Mouse (Mus musculus) testis, adult 2 months (tissue): ENCODE measurements around the gene Eno2.
"Not testable (repeated sequence)": the region's sequence is repeated elsewhere in the genome, so short reads cannot be mapped to it uniquely, and the experiment has no call there.

Experiments used
- CTCF ChIP-seq: fragments of 200-500 bp; IDR thresholded peaks from 2 replicates; pipeline ENCODE4 v1.5.1; 2012; ENCODE audit warnings: low read depth, mild to moderate bottlenecking, inconsistent platforms, low read length, moderate library complexity; ENCODE audit not compliant: control insufficient read depth, insufficient read depth, insufficient replicate concordance
- POLR2A ChIP-seq: fragments of 200-500 bp; IDR thresholded peaks from 2 replicates; pipeline ENCODE4 v1.6.1; 2012; ENCODE audit warnings: low read depth, mild to moderate bottlenecking, inconsistent platforms, low read length, moderate library complexity; ENCODE audit not compliant: control insufficient read depth

DNA sequence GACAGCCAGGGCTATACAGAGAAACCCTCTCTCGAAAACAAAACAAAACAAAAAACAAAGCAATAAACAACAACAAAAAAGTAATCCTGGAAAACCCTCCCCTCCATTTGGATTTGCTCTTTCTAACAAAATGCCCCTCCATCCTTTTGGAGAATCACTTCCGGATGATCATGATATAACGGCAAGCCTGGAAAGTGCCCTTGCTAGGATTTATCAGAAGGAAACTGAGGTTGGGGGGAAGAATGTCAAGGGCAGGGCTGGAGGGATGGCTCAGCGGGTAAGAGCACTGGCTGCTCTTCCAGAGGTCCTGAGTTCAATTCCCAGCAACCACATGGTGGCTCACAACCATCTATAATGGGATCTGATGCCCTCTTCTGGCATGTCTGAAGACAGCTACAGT lies 34.2 kb upstream of the Eno2 start:
- not testable (repeated sequence) for TF ChIP-seq CTCF, POLR2A
